Mouse (Mus musculus): Measurements from ENCODE around the gene Bnip3.

The Bnip3 gene

DNA sequence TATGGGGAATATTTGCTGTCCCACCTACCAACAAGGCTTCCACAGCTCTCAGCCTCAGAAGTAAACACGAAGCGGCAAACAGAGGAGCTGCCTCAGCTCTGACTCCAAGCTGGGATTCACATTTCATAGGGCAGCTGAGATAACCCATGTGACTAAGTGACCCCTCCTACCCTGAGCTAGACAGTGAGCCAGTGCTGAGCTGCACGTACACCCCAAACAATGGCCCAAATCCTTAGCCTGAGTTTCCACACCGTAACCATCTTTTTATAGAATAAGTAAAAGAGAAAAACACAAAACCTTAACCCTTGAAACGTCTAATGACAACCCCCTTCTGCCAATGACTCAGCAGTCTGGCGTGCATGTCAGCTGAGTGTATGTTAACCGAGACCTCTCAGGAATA is 2.3 kb downstream of the Bnip3 start:
- in situ Hi-C loops (cut with MboI; ENCODE audit: low sequenced_read_pairs), result no loop called here

DNA sequence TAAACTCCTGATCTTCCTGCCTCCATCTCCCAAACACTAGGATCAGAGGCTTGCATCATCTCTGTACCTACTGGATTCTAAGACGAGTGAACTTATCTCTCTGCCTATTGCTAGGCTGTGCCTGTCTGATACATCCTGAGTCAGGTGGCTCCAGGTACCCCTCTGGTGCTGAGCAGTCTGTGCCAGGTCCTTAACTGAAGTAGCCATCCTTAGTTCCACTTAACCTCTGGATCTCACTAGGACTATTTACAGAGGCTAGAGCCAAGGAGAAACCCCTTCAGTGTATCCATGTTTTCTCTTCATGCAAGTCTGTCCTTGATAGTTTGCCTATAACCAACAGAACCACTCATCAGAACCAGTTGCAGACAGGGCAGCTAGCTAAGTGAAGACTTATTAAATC is 2.9 kb downstream of the Bnip3 start:
- in situ Hi-C loops (cut with MboI; ENCODE audit: low sequenced_read_pairs), result no loop called here

DNA sequence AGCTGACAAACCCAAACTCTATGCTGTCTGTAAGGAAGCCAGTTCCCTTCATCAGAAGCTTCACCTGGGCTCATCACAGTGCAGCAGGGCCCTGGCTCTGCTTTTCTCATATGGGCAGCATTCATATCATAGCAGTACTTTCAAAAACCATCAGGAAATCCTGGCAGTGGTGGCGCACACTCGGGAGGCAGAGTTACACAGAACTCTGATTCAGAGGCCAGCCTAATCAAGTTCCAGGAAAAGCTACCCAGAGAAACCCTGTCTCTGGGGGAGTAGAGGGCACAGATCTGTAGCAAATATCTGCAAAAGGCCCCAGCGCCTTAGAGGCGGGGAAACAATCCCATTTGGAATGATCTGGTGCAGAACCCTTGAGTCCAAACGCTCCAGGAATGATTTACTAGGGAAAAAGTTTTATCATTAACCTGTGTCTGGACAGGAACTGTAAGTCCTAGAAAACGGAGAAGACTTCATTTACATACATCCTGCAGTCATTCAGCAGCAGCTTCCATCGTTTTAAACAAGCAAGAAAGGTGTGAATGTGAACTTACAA is 5.4 kb downstream of the Bnip3 start:
- in situ Hi-C loops (cut with MboI; ENCODE audit: low sequenced_read_pairs), result no loop called here

DNA sequence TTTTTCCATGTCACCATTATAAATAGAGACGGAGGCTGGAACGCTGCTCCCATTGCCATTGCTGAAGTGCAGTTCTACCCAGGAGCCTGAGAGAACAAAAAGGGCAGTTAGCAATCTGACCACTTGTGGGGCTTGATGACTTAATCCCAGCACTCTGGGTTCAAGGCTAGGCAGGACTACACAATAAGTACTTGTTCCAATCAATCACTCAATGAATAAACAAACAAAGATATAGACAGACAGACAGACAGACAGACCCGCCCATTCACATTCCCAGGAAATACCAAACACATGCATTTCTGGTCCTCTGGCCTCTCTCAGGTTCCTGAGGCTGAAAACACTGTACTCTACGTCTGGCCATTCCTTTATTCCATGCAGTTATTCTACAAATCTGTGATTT is 10.6 kb downstream of the Bnip3 start:
- in situ Hi-C loops (cut with MboI; ENCODE audit: low sequenced_read_pairs), result no loop called here

DNA sequence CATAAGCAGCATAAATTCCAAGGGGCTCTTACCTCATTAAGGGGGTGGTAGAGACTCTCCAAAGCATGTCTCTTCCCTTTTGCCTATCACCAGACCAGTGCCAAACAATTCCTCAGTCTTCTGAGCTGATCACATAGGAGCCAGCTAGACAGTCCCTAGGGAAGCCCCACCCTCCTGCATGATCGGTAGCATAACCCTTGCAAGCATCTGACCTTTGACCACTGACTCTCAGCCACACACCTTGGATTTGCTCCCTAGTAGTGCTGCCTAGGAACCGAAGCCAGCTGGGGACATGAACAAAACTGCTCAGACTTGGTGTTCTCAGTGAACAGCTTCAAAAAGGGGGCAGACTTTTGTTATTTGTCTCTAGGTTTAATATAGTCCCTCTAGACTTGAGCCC is 11.2 kb downstream of the Bnip3 start:
- in situ Hi-C loops (cut with MboI; ENCODE audit: low sequenced_read_pairs), result no loop called here

DNA sequence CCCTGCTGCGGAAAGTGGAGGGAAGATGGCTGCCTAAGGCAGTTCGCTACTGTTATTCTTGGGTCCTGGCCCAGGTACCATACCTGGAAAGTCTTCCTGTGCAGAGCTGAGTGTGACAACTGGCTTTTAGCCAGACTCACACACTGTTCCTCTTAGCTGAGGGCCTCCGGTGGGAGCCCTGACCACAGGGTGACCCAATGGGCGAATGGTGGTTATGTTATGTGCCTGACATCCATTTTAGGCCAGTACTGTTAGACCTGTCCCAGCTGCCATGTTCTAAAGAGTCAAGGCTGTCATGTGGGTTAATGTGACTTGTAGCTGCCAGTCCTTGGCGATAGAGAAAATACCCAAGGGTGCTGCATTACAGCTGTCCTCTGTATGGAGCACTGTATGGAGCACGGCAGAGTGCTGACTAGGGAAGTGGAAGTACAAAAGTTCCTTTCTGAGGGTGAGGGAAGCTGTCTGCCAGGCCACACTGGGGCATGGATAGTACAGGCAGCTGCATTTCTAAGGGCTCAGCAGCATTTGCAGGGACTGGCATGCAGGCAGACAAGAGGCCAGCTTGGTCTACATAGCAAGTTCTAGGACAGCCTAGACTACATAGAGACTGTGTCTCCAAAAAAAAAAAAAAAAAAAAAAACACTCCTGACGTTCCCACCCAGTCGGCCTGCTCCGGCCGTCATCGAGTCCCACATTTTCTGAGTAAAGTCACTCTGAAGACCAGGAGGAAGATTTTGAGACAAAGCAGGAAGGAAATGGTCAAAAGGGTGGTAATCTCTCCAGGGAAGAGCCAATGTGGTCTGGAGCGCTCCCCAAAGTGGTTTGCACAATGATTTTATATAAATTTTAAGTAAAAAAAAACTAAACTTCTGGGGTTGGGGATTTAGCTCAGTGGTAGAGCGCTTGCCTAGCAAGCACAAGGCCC is 23.7 kb downstream of the Bnip3 start:
- in situ Hi-C loops (cut with MboI; ENCODE audit: low sequenced_read_pairs), result no loop called here

DNA sequence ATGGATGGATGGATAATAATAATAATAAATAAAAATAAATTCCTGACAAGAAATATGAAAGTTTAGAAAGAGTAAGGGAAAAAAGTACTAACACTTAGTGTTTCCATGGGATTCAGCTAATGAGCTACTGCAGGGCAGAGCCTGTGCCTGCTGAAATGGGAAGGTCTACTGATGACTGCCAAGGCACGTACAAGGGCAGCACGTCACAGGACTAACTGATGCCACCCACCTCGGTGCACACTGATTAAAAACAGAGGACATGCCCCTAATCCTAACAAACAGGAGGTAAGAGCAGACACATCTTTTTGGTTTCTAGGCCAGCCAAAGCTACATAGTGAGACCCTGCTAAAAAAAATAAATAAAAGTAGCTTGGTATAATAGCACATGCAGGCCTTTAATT is 25.6 kb downstream of the Bnip3 start:
- in situ Hi-C loops (cut with MboI; ENCODE audit: low sequenced_read_pairs), result no loop called here

DNA sequence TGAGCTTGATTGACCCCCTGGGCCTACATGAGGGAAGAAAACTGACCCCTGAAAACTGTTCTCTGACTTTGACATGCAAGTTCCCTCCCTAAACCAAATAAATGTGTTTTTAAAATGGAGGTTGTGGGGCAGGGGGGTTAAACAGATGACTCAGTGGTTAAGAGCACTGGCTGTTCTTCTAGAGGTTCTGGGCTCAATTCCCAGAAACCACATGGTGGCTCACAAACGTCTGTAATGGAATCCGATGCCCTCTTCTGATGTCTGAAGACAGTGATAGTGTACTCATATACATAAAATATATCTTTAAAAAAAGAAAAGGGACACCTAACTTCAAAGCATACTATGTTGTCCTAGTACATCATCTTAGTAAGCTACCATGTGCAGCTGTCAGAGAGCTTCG is 34.3 kb downstream of the Bnip3 start:
- in situ Hi-C loops (cut with MboI; ENCODE audit: low sequenced_read_pairs), result no loop called here

DNA sequence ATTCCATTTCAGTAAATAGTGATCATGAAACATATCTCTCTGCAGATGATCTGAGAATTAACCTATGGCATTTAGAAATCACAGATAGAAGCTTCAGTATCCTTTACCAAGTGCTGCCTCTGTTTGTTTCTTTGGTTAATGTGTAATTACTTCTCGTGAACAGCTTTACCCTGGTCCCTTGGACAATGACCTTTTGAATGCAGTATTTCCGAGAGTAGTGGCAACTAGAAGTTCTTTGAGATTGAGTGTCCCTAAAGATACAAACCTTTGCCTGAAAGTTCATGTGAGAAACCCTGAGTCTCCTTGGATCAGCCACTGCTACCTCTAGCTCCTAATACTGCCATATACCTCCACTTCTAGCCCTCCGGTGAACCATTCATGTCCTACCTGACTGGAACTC is 36.4 kb downstream of the Bnip3 start:
- in situ Hi-C loops (cut with MboI; ENCODE audit: low sequenced_read_pairs), result no loop called here

DNA sequence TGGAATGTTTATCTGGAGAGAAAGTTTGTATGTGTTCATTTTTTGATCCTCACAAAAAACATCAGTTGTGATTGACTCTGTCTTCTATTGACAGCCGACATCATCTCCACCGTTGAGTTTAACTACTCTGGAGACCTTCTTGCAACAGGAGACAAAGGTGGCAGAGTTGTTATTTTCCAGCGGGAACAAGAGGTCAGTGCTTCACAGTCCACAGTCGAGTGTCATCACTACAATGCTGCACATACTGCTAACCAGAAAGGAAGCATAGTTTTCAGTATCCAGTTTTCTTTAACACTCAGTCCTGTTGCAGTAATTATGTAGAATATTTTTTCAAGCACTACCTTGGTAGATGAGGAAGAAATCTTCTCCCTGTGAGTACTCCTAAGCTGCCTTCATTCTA is 41.0 kb downstream of the Bnip3 start:
- in situ Hi-C loops (cut with MboI; ENCODE audit: low sequenced_read_pairs), result no loop called here

DNA sequence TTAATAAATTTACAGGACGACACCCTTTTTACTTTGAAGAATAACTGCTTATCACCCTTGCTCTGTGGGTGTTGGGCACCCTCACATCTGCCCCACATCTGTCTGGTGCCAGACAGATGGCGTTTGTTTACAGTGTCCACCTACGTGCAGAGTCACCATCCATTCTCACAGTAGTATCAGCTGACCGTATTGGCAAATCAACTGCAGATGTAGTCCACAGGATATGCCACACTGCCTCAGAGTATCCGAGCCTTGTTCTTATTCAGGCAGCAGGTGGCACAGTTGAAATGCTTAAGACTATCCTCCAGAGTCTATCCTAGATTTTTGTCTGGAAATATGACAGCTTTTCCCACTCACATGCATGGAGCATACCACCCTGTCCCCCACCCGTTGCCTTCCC is 42.0 kb downstream of the Bnip3 start:
- in situ Hi-C loops (cut with MboI; ENCODE audit: low sequenced_read_pairs), result no loop called here

DNA sequence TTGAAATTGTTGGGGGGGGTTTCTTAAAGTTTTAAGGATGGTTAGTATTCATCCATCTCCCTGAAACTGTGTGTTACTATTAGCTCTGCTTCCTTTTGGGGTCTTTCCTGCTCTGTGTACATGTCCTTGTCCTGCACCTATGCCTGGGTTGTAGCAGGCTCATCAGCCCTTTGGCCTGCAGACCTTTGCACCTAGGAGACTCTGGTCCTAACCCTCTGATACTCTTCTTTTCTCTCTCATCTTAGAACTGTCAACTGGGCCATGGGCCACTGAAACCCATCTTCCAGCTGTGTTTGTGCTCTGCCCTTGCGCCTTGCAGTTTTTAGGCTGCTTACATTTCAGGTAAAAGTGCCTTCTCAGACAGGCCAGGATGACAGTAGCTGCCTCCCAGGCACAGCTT is 44.5 kb downstream of the Bnip3 start:
- in situ Hi-C loops (cut with MboI; ENCODE audit: low sequenced_read_pairs), result no loop called here

DNA sequence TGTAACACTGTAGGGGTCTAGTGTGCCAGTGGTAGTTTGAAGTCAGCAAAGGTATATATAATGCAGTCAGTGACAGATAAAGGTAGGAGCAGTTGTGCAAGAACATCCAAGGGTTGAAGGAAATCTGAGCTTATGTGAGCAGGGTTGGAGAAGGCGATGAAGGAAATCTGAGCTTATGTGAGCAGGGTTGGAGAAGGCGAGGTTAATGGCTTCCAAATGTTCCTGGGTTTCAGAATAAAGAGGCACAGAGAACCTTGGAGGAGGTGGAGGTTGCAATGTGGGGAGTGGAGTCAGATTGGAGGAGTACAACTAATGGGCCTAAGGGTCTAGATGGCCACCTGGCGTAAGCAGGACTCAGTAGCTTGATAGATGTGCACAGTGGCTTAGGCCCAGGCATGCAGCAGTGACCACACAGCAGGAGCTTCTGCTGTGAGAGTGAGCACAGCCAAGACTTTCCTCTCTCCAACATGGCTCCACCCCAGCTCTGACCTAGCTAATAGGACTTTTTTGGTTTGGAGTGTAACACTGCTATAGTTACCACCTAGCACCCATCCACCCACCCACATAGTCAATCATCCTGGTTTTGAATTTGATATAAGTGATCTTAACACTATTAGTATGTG is 45.3 kb downstream of the Bnip3 start:
- in situ Hi-C loops (cut with MboI; ENCODE audit: low sequenced_read_pairs), result no loop called here

DNA sequence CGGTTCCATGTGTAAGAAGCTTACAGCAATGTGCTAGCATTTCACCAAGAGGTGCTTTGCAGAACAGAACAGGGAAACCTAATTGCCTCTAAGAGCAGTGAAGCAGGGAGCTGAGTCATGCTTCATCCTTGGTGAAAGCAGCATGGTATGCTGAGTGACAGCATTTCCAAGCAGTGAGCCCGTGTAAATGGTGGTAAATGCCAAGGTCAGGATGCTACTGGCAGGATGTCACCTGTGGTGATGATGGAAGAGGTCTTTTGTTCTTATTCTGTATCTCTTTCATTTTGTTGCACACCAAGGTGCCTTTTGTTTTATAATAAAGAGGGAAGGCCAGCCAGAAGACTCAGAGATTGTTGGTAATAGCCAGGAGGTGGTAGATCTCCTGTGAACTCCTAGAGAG is 52.6 kb downstream of the Bnip3 start:
- in situ Hi-C loops (cut with MboI; ENCODE audit: low sequenced_read_pairs), result no loop called here

DNA sequence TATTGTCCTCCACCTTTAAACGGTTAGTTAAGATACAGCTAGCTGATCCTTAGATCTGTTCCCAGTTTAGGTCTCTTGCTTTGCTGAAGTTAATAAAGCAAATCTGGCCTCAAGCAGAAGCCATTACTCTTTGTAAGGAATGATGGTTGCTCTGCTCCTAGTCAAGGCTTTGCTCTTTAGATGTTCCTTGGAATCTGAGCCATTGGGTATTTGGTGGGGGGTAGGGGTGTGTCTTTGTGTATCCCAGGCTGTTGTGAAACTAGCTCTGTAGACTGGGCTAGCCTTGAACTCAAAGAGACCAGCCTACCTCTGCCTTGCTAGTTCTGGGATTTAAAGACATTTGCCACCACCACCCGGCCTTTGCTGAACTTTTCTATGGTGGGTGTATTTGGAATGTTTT is 55.1 kb downstream of the Bnip3 start:
- in situ Hi-C loops (cut with MboI; ENCODE audit: low sequenced_read_pairs), result no loop called here

DNA sequence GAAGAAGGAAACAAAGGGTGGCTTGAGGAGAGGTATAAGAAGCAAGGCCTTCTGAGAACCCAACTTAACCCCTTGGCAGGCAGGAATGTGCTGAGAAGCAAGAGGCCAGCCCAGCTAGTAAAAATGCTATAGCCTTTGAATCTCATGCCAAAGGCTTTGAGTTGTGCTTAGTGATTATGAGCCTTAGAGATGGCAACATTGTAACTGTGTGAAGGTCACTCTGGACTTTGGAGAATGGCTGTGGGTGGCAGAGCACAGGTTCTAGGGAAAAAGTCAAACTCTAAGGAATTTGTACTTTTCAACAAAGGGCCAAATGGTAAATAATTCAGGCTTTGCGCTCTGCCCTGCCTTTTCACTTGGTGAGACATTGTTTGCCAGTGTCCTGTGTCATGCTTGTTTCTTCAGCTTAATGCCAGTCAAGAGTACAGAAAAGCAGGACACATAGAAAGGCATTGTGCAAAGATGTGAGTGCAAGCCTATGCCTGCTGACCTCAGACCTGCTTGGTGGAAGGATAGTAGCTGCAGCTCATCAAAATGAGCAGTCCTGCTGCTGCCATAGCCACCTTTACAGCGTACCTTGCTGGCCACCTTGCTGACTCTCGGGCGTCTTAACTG is 55.8 kb downstream of the Bnip3 start:
- in situ Hi-C loops (cut with MboI; ENCODE audit: low sequenced_read_pairs), result no loop called here

DNA sequence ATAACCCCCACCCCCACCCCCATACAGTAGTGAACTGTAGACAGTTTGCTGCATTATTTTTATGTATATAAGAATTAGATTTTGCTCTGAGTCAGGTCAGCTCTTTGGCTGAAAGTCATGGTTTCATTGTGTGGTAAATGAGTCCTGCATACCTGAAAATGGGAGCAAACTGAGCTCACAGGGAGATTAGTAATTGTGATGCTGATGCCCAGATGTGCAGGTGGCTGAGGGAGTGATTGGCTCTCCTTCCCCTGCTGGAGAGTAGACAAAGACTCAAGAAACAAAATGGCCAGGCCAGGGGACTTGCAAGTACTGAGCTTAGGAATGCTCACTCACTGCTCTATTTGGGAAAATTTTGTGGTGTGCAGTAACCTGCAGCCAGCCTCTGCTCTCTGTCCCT is 59.2 kb downstream of the Bnip3 start:
- in situ Hi-C loops (cut with MboI; ENCODE audit: low sequenced_read_pairs), result no loop called here

DNA sequence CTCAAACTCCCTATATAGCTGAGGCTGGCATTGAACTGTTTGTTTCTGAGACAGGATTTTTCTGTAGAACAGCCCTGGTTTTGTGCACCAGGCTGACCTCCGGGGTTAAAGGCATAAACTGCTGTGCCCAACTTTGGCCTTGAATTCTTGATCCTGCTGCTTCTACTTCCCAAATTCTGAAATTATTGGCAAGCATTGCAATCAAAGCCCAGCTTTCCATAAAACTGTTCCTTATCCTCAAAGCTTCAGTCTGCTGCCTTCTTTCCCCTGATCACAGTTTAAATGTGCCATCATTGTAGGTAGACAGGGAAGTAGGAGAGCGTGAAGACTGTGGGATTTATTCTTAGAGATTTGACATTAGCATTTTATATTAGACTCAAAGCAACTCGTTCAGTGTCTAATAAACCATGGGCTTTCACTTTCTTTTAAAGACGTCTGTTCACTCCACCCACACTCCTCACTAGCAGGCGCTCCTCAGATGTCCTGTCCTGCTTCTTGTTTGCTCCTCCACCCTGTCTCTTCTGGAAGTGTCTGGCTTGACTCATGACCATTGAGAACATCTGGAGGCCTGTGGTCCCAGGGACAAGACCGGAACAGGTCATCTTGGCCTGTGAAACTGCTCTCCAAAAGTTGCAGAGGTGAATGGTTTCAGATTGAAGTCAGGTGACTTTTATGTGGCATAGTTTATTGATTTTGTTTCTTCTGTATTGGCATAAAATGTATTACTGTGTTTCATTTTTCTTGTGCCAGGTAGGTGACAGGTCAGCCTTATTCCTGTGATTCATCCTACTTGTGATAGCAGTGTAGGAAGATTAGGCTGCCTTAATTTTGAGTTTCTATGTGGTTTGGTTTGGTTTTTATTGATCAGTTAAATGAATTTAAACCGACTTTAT is 61.0 kb downstream of the Bnip3 start:
- in situ Hi-C loops (cut with MboI; ENCODE audit: low sequenced_read_pairs), result no loop called here

DNA sequence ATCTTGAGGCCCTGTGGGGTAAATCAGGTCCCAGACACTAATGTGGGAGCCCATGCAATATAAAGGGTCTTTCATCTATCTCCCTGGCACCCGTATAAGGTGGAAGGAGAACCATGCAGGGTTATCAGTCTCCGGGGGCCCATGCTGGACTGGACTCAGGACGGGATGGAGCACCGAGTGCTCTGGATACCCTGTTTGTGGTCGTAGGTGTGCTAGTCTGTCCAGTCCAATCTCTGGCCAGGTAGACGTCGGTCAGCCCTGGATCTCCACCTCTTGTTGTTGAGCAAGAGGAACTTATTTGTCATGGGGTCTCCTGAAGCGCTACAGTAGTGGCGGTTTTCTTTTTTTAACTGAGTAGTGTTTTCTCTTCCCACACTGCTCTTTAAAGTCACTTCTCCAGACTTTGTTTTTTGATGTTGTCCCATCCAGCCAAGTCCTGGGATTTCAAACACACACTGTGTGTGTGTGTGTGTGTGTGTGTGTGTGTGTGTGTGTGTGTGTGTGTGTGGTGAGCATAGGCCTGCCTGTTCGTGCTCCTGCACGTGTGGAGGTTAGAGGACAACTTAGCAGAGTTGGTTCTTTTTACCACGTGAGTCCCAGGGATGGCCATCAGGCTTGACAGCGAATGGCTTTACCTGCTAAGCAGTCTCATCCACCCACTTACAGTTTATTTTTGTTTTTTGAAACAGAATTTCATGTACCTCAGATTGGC is 61.8 kb downstream of the Bnip3 start:
- in situ Hi-C loops (cut with MboI; ENCODE audit: low sequenced_read_pairs), result no loop called here

DNA sequence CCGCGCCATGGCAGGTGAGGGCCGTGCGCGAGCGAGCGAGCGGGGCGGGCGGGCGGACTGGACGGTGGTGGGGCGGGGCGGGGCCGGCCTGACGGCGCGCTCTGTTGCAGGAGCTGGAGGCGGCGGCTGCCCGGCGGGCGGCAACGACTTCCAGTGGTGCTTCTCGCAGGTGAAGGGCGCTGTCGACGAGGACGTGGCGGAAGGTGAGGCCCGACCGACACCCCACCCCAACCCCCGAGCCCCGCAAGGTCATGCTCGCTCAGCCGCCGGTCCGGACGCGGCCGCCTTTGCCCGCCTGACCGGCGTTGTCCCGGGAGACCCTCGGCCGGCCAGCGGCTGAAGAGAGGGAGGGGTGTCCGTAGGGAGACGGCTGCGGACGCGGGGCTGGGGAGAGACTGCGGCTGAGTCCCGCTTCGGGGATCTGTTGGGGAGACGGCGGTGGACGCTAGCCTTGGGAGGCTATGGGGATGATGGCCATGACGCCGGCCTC is 62.8 kb downstream of the Bnip3 start:
- in situ Hi-C loops (cut with MboI; ENCODE audit: low sequenced_read_pairs), result no loop called here
